Mouse (Mus musculus): ENCODE data around the gene Itln1.
A peak's percentile ranks its signal among the peaks of the same experiment; 100 is the strongest.

Gene Itln1

DNA sequence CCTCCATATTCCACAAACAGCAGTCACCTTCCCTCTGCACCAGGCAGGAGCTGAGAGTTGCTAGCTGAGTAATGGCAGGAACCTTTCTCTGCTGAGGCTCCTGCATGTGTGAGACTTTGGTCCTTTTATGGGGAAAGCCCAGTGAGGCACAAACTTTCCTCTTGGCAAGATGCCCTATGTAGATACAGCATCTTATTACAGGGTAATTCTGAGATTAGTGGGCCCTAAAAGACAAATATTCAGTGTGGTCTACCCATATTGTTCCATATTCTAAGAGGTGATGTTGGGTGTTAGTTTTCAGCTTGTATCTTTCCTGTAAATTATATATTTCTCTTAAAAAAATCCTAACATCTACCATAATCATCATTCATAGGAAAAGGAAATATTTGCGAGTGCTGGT lies at the start of gene Itln1:
TSS of gene Itln1 (minus strand) at position 101 of the 400 bp plus-strand sequence.
- no peak for DNase-seq (ENCODE audit: low read depth, low spot score)

DNA sequence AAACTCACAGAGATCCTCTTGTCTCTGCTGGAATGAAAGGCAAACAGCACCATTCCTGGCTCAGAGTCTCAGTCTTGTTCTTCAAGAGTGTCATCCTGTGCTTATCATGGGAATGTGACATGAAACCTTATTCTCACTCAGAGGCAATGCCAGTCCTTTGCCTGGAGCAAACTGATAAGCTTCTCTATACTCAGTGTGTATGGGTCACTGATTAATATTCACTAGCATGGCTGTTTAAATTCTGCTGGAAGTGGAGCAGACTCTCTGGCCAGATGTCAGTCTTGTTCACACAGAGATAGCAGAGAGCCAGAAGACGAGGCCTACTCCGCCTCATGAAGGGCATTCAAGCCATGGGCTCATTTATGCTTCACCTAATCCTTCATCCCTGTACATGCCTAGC lies 49.5 kb upstream of the Itln1 start:
- DNase-seq (ENCODE audit: low read depth, low spot score), result no peak

DNA sequence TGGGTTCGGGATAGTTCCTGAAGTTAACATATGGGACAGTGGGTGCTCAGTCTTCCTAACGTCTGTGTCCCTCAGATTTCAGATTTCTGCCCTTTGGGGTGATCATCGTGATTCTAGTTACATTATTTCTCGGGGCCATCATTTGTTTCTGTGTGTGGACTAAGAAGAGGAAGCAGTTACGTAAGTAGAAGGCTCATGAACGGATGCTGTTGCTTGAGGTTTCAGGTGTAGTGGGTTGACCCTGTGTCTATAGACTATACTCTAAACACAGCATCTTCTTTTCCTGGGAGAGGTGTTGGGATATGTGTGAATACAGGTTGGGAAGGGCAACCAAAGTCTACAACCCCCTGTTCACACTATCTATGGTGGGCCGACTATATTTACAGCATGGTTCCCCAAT lies 42.1 kb upstream of the Itln1 start:
- DNase-seq (ENCODE audit: low read depth, low spot score), result no peak

DNA sequence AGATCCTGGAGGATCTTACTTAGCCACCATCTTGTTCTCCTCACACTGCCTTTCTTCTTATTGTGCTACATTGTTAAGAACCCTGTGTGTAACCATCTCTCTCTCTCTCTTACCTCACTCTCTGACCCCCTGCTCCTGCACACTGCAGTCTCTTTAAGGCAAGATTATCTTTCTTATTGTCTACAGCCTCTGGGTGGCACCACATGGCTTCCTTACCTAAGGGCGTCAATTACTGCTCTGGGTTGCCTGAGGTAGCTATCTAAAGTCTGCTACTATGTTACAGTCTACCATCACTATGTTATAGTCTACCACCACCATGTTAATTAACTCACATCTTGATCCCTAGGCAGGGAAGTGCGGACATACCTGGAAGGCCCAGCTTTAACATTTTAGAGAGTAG lies 33.3 kb upstream of the Itln1 start:
- no peak for DNase-seq (ENCODE audit: low read depth, low spot score)

- DNase-seq (ENCODE audit: low read depth, low spot score), result peak; percentile 14
These were observed 31.7 kb upstream of the Itln1 start for GRCm38 (mm10) chr1:171566777-171567176.

DNA sequence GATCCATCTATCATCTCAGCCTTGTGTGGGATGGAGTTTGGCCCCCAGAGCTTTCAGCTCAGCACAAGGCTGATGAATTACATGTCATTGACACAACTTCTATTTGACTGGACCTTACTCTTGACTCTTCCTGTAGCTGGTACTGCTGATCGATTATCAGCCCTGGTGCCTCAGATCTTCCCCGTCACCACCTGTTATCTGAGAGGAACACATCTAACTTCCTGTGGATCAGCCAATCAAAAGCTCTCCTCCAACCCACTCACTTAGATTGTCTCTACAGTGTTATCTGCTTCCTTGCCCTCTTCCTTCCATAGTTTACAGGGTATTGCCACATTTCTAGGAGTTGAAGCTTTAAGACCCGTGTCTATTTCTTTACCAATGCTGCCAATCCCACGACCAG lies 30.8 kb upstream of the Itln1 start:
- no peak for DNase-seq (ENCODE audit: low read depth, low spot score)

DNA sequence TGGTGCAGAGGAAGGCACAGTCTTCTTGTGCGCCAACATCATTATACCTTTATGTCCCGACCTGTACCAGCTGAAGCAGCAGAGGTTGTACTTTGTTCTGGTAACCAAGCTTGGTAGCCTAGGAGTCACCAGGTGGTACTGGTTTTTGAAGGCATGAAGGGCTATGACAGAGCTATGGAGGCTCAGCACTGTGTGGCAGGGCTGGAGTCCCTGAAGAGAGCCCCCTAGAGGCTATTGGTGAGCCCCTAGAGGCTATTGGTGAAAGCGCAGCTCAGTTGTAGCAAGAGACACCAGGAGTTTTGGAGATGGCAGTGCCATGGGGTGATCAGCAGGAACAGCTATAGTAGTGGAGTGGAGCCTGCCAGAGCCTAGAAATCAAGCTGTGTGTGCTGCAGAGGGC lies 29.2 kb upstream of the Itln1 start:
- DNase-seq (ENCODE audit: low read depth, low spot score), result peak; percentile 7

GRCm38 (mm10) chr1:171563042-171563441 lies 27.9 kb upstream of the Itln1 start:
- DNase-seq (ENCODE audit: low read depth, low spot score), result no peak

DNA sequence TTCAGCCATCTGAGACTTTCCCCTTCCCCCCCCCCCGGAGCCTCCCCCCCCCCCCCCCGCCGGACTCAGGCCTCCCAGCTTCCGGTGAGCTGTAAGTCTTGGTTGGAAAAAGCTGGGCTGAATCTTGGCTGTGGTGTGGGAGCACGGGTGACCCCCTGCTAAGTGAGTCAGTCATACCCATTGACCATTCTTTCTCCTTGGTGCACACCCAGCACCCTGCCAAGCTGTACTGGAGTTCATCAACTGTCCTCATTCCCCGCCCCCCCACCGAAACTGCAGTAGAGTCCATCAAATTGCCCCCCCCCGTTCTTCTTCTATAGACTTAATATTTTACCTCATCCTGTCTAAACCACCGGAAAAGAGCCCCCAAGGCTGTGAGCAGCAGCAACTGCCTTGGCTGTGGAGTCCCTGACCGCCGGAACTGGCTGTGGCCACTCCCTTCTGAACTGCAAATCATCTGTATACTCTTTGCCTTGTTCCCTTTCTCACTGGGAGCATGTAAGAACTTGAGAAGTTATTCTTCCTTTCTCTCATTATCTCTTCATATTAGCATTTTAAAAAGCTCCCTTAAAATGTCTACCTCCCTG lies 26.6 kb upstream of the Itln1 start:
- DNase-seq (ENCODE audit: low read depth, low spot score), result no peak

DNA sequence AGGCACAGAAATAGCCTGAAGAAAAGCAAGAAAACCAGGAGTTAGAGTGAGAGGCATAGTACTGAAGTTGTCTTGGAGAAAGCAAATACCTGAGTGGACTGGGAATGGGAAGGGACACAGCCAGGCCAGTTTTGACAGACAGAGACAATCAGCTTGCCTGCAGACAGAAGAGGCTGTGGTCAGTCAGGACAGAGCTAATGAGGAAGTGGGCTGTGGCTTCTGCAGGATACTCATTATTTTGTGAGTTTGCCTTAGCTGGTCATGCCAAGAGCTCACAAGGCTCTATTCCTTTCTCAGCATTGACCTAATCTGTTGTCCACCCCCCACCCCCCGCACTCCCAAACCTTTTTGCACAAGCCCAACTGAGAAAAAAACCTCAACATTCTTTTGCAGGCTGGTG lies 26.1 kb upstream of the Itln1 start:
- no peak for DNase-seq (ENCODE audit: low read depth, low spot score)

- DNase-seq (ENCODE audit: low read depth, low spot score), result no peak
These were observed 25.2 kb upstream of the Itln1 start for GRCm38 (mm10) chr1:171560262-171560661.

GRCm38 (mm10) chr1:171558898-171559297 lies 23.8 kb upstream of the Itln1 start, which contains the start of gene Cd244a:
Cd244a (plus strand) TSS chr1:171559193.
- no peak for DNase-seq (ENCODE audit: low read depth, low spot score)

GRCm38 (mm10) chr1:171558407-171558806 lies 23.3 kb upstream of the Itln1 start:
- no peak for DNase-seq (ENCODE audit: low read depth, low spot score)

GRCm38 (mm10) chr1:171556366-171556765 lies 21.3 kb upstream of the Itln1 start:
- DNase-seq (ENCODE audit: low read depth, low spot score), result no peak

DNA sequence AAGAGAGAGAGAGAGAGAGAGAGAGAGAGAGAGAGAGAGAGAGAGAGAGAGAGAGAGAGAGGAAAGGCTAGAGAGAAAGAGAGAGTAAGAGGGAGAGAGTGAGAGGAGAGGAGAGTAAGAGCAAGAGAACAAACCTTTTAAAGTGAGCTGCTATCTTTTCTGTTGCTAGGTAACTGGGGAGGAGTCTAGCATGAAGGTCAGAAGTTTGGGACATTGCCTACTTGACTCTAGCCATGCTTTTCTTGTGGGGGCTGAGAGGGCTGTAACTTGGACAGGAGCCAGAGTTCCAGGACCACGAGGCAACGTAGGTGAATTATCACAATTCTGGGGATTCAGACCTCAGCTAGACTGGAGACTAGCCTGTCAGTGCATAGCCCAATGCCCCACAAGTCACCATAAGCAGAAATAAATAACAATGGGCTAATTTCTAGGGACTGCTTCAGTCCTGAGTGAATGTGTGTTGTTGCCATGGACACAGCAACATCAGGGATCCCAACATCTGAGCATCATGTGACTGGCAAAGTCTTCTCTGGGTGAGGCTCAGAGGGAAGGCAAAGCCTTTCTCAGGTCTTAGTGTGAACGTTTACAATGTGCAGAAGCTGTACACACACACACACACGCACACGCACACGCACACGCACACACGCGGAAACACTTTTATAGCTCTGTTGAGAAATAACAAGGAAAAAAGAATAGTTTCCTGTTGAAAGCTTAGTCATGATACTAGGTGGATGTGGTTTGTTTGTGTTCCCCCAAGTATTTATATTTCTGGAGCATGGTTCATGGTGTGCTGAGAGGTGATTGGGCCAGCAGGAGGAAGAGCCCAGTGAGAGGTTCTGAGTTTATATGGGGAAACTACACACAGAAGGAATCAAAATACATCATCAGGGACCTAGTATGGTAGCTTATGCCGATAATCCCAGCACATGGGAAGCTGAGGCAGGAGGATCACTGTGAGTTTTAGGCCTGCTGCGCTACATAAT lies 18.6 kb upstream of the Itln1 start:
- no peak for DNase-seq (ENCODE audit: low read depth, low spot score)

DNA sequence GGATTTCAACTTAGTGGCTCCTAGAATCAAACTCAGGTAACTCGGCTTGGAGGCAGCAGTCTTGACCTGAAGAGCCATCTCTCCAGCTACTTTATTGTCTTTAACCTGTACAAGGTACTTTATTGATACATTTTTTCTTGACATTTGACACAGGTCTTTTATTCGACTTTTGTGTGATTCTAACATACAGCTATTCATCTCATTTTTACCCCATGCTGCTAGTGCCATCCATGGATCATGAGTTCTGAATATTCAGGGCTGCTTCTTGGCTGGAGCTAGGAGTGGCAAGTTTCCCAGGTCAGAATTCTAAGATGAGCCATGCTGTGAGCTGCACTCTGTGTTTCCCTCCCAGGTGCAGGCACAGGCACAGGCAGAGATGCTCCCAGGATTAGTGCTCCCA lies 17.1 kb upstream of the Itln1 start:
- DNase-seq (ENCODE audit: low read depth, low spot score), result no peak

DNA sequence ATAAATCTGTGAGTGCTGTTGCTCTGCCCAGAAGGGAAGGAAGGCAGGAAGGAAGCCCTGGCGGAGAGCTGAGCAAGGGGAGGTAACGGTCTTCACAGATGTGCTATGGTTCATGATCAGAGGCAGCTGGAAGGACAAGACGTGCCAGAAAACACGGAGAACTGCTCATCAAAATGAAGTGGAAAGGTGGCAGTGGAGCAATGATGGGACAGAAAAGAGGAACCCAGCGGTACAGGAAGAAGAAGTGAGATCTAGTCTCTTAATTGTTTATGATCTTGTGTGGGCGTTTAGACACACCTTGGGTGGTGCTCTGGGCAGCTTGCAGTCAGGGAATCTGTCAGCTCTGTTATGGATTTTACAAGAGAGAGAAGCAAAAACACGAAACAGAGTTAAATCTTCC lies 16.2 kb upstream of the Itln1 start:
- no peak for DNase-seq (ENCODE audit: low read depth, low spot score)

DNA sequence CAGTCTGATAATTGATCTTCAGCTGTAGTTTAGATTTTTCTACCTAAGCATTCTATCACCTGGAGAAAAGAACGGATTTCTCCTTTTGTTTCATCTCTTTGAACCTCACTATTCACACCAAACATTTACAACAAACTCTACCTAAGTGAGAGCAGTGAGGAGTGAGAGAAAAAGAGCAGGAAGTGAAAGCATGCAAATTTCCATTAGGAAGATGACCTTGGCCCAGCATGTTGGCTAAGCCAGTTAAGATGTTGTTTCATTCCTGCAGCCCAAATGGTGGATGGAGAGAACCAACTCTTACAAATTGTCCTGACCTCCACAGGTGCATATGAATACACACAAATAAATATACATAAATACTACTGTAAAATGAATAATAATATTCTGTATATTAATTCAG lies 5.6 kb upstream of the Itln1 start:
- DNase-seq (ENCODE audit: low read depth, low spot score), result no peak

DNA sequence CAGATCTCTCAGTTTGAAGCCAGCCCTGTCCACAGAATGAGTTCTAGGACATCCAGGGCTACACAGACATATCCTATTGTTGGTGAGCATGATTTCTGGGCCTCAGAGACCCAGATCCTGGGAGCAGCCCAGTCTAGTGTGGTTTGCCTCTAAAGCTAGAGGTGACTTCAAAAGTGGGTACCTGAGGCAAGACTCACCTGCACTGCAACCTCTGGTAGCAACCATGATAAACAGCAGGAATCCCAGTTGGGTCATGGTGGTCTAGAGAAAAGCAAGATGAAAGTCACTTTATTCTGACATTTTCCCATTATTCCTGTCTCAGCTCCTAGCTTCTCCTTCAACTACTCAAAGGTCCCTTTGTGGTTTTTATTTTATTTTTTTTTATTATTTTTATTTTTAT lies 537 bp downstream of the Itln1 start:
- no peak for DNase-seq (ENCODE audit: low read depth, low spot score)

DNA sequence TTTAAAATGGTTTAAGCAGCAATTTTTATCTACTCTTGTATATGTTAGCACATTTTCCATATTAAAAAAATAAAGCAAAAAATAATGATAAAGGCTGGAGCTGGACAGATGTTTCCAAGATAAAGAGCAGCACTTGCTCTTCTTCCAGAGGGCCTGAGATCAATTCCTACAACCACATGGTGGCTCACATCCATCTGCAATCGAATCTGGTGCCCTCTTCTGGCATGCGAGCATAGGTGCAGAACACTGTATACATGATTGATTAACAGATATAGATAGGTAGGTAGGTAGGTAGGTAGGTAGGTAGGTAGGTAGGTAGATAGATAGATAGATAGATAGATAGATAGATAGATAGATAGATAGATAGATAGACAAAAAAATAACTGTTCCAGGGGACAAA lies 2.3 kb downstream of the Itln1 start:
- DNase-seq (ENCODE audit: low read depth, low spot score), result peak; percentile 20

- no peak for DNase-seq (ENCODE audit: low read depth, low spot score)
These were observed 3.7 kb downstream of the Itln1 start for GRCm38 (mm10) chr1:171531367-171531766.

- no peak for DNase-seq (ENCODE audit: low read depth, low spot score)
These were observed 19.5 kb downstream of the Itln1 start for GRCm38 (mm10) chr1:171515557-171515956.

- DNase-seq (ENCODE audit: low read depth, low spot score), result no peak
These were observed 20.1 kb downstream of the Itln1 start for GRCm38 (mm10) chr1:171515039-171515438.
